Mouse (Mus musculus) heart, postnatal 0 days (tissue): ENCODE measurements around the gene Gm16253.

Experiments used
- CTCF ChIP-seq: IDR thresholded peaks from 2 replicates; pipeline ENCODE4 v1.5.1; 2016; ENCODE audit warnings: antibody characterized with exemption, control low read depth, low read depth
- EP300 ChIP-seq: IDR thresholded peaks from 2 replicates; pipeline ENCODE4 v1.6.1; 2016; ENCODE audit warnings: antibody characterized with exemption, low read depth

- TF ChIP-seq CTCF (no peak), EP300 (no peak)
Observed at GRCm38 (mm10) chr3:96554251-96554650, 22.5 kb upstream of the Gm16253 start.
